Mouse (Mus musculus) thymus, postnatal 25 days (tissue): ENCODE data around the gene Slc30a5.

Experiments
- DNase-seq: peaks from one replicate; pipeline ENCODE4 v3.0.0; 2022

The Slc30a5 gene

GRCm38 (mm10) chr13:100753011-100753410, 80.2 kb downstream of the Slc30a5 start:
- DNase-seq = no peak
